Mouse (Mus musculus) erythroblast, embryonic 14.5 days (primary cell): ENCODE results near the gene Mrpl33. TPM values are rescaled to one million over a fixed set of nuclear protein-coding genes. Genes with fewer than 3 reads are reported as not detected.
A peak's percentile ranks its signal among the peaks of the same experiment; 100 is the strongest.

ENCODE experiments used
- H3K27me3 ChIP-seq: 2 replicates; pipeline ENCODE4 v1.6.1; 2012; ENCODE audit warnings: inconsistent platforms; ENCODE audit not compliant: control insufficient read depth
- H3K36me3 ChIP-seq: 2 replicates; pipeline ENCODE4 v1.6.1; 2012; ENCODE audit warnings: mild to moderate bottlenecking, inconsistent platforms; ENCODE audit not compliant: control insufficient read depth
- H3K4me1 ChIP-seq: 2 replicates; pipeline ENCODE4 v1.6.1; 2012; ENCODE audit warnings: inconsistent platforms; ENCODE audit not compliant: control insufficient read depth
- H3K4me3 ChIP-seq: replicated peaks from 2 replicates; pipeline ENCODE3; 2012; ENCODE audit warnings: moderate library complexity, mild to moderate bottlenecking, inconsistent platforms
- H3K9me3 ChIP-seq: 2 replicates; pipeline ENCODE4 v1.6.1; 2012; ENCODE audit warnings: low read length, inconsistent platforms, mixed read lengths; ENCODE audit not compliant: control insufficient read depth
- GATA1 ChIP-seq: IDR thresholded peaks from 2 replicates; pipeline ENCODE4 v1.6.1; 2012; ENCODE audit warnings: low read length, inconsistent platforms, mixed read lengths
- TAL1 ChIP-seq: IDR thresholded peaks from 3 replicates; pipeline ENCODE4 v1.6.1; 2012; ENCODE audit warnings: low read length, inconsistent platforms, mixed read lengths
- polyA plus RNA-seq: library from polyadenylated mRNA; stranded (reverse); fragments of >175 nt; gene quantifications from 2 replicates; pipeline ENCODE4 v1.2.3, GENCODE M21; 2012

Mrpl33 gene
- polyA plus RNA-seq, 1 experiment: 0.78 TPM

GRCm38 (mm10) chr5:31603766-31604165 lies 7.0 kb downstream of the Mrpl33 start:
- no peak for TF ChIP-seq GATA1
- TF ChIP-seq TAL1: no peak

DNA sequence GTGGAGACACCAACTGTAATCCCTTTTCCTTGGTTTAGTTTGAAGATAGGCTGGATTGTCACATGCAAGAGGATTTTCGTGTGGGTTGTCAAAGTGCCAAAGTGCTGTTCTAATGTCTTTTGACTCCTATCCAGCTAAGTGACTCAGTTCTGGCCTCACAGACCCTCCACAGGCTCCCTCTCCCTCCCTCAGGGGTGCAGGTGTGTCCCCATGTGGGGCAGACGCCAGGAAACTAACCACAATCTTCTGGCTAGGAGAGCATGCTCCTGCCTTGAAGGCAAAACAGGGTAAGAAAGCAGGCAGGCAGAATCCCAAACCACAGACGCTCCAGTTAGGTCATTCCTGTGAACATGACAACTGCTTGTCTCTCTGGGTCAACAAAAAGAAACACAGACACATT lies 9.4 kb downstream of the Mrpl33 start:
- no peak overlapping the region for H3K4me3 ChIP-seq
- TF ChIP-seq TAL1 (no peak), GATA1 (no peak)
- no peaks in the 10 kb centered on the region for H3K27me3 ChIP-seq
- H3K4me1 ChIP-seq: peaks cover 6% of the 10 kb centered on the region
- H3K9me3 ChIP-seq: no peaks in the 10 kb centered on the region
- no peaks in the 10 kb centered on the region for H3K36me3 ChIP-seq

More at GRCm38 (mm10) chr5:31603766-31604165, 7.0 kb downstream of the Mrpl33 start:
- no peaks in the 10 kb centered on the region for H3K27me3 ChIP-seq
- H3K36me3 ChIP-seq: no peaks in the 10 kb centered on the region
- peaks cover 6% of the 10 kb centered on the region for H3K4me1 ChIP-seq
- no peaks in the 10 kb centered on the region for H3K9me3 ChIP-seq
- no peak overlapping the region for H3K4me3 ChIP-seq

- TF ChIP-seq TAL1 (no peak), GATA1 (no peak)
- Histone ChIP-seq H3K36me3 (peaks cover 6% of the 10 kb centered on the region), H3K27me3 (no peaks in the 10 kb centered on the region), H3K9me3 (no peaks in the 10 kb centered on the region), H3K4me3 (no peak overlapping the region), H3K4me1 (peaks cover 19% of the 10 kb centered on the region)
Observed at GRCm38 (mm10) chr5:31610376-31611086, 13.8 kb downstream of the Mrpl33 start.

- Histone ChIP-seq H3K36me3 (peaks cover 12% of the 10 kb centered on the region), H3K9me3 (no peaks in the 10 kb centered on the region), H3K4me3 (no peak overlapping the region), H3K27me3 (no peaks in the 10 kb centered on the region), H3K4me1 (peaks cover 24% of the 10 kb centered on the region)
- TF ChIP-seq GATA1: no peak
- no peak for TF ChIP-seq TAL1
Observed at GRCm38 (mm10) chr5:31611186-31611585, 14.5 kb downstream of the Mrpl33 start.

DNA sequence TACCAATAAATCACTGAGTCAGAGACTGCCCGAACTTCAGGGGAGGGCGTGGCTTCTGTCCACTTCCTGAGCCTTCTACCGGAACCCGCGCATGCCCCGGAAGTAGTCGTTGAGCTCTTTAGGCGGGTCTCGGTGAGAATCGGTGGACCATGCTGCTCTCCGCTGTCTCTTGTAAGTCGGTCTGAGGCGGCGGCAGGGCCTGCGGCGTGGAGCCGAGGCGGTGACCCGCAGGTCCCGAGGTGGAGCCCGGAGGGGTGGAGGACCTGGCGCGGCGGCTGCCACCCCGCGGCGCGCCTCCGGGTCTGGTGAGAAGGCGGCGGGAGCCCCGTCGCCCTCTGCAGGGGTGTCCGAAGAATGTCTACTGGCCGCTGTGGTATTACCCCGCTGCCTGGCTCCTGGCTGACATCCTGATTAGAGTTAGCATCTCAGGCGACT lies 17.1 kb downstream of the Mrpl33 start:
- TF ChIP-seq GATA1: no peak
- no peak for TF ChIP-seq TAL1
- Histone ChIP-seq H3K4me3 (peak overlapping the region; percentile 88), H3K9me3 (no peaks in the 10 kb centered on the region), H3K36me3 (peaks cover 36% of the 10 kb centered on the region), H3K27me3 (no peaks in the 10 kb centered on the region), H3K4me1 (peaks cover 29% of the 10 kb centered on the region)

DNA sequence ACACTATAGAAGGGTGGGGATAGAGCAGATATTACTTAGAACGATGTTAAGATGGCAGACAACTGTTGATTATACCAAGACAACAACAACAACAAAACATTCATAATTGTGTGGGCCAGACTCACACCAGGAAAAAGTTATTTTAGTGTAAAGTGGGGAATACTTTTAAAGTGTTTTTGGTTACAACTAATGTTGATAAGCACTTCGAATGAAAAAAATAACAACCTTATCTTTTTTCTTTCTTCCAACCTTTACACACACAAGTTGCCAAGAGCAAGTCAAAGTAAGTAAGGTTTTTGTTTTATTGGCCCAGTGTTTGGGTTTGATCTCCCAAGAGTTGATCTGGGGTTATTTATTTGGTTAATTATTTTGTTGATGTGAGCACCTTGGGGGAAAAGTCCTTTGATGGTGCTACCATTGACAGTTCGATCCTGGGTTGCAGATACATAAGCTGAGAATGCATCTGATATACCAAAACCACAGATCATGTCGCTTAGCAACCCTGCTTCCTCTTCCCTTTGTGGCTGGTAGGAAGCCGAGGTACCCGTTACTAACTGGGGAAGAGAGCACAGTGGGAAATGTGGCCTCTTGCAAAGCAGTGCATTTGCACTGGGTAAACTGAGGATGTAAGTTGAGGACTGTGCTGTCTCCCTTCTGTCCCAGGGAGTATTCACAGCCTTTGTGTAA lies 17.7 kb downstream of the Mrpl33 start:
- peak overlapping the region; percentile 88 for H3K4me3 ChIP-seq
- H3K9me3 ChIP-seq: no peaks in the 10 kb centered on the region
- H3K27me3 ChIP-seq: no peaks in the 10 kb centered on the region
- no peak for TF ChIP-seq GATA1
- TF ChIP-seq TAL1: no peak
- peaks cover 29% of the 10 kb centered on the region for H3K4me1 ChIP-seq
- H3K36me3 ChIP-seq: peaks cover 42% of the 10 kb centered on the region

GRCm38 (mm10) chr5:31620326-31620725 lies 23.6 kb downstream of the Mrpl33 start:
- Histone ChIP-seq H3K27me3 (no peaks in the 10 kb centered on the region), H3K4me3 (no peak overlapping the region), H3K9me3 (no peaks in the 10 kb centered on the region), H3K4me1 (peaks cover 12% of the 10 kb centered on the region), H3K36me3 (peaks cover 72% of the 10 kb centered on the region)
- TF ChIP-seq GATA1: no peak
- TF ChIP-seq TAL1: no peak

GRCm38 (mm10) chr5:31627117-31627516 lies 30.4 kb downstream of the Mrpl33 start:
- Histone ChIP-seq H3K4me1 (no peaks in the 10 kb centered on the region), H3K27me3 (no peaks in the 10 kb centered on the region), H3K9me3 (no peaks in the 10 kb centered on the region), H3K36me3 (peaks cover 26% of the 10 kb centered on the region), H3K4me3 (no peak overlapping the region)
- TF ChIP-seq TAL1 (no peak), GATA1 (no peak)

GRCm38 (mm10) chr5:31627562-31628526 lies 31.1 kb downstream of the Mrpl33 start:
- Histone ChIP-seq H3K36me3 (peaks cover 21% of the 10 kb centered on the region), H3K4me1 (no peaks in the 10 kb centered on the region), H3K27me3 (no peaks in the 10 kb centered on the region), H3K9me3 (no peaks in the 10 kb centered on the region), H3K4me3 (no peak overlapping the region)
- TF ChIP-seq GATA1 (no peak), TAL1 (no peak)
